Mouse (Mus musculus) liver, adult 2 months (tissue): ENCODE measurements around the gene Olfr805.

Source experiments
- CTCF ChIP-seq: fragments of 200-500 bp; IDR thresholded peaks from 2 replicates; pipeline ENCODE4 v1.5.1; 2011; ENCODE audit warnings: low read depth, low read length, control low read depth
- POLR2A ChIP-seq: fragments of 200-500 bp; IDR thresholded peaks from 2 replicates; pipeline ENCODE4 v1.6.1; 2011; ENCODE audit warnings: low read length, control low read depth; ENCODE audit not compliant: insufficient read depth; ENCODE audit errors: extremely low read depth

DNA sequence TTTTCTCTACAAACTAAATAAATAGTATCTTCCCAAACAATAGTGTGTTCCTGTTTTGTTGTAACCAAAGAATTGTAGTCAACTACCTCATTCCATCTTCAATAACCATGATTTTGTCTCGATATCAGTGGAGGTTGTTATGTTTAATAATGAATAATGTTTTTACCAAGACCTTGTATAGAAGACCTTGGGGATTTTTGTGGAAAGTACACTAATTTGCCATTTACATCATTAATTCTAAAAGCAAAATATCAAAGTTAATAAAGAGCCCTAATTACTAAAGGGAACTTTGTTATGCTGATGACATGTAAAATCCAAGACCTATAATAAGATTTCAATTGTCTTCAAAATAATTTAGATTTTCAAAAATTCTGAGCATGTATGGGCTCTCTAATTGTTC, 28.5 kb upstream of the Olfr805 start, which contains the start of gene Olfr807:
- no peak for TF ChIP-seq CTCF
- TF ChIP-seq POLR2A: no peak
